Mouse (Mus musculus) activated CD4-positive, CD25-positive, alpha-beta regulatory T cell, adult 9 weeks (primary cell): ENCODE results near the gene Gm33543. TPM values are rescaled to one million over a fixed set of nuclear protein-coding genes. Genes with fewer than 3 reads are reported as not detected.

ENCODE experiments used
- polyA plus RNA-seq: library from polyadenylated mRNA; unstranded; fragments of 100-300 nt; shearing (Covaris generic); gene quantifications from one replicate; pipeline ENCODE4 v1.2.1, GENCODE M21; 2017

The Gm33543 gene
- not detected for polyA plus RNA-seq

GRCm38 (mm10) chr10:95842789-95843637, at the start of gene Gm33543:
Gene Gm33543, minus strand, starts transcription at chr10:95842930.

Other genes starting within 250 kb of the Gm33543 start
- gene Anapc15-ps, start 169.5 kb downstream of the Gm33543 start, polyA plus RNA-seq: not detected
- 26.2 TPM for gene Eea1, start 97.7 kb upstream of the Gm33543 start, polyA plus RNA-seq